Mouse (Mus musculus): ENCODE results near the gene Rab3gap2. TPM values are rescaled to one million over a fixed set of nuclear protein-coding genes. Genes with fewer than 3 reads are reported as not detected.
"Not testable (repeated sequence)": the region's sequence is repeated elsewhere in the genome, so short reads cannot be mapped to it uniquely, and the experiment has no call there.

The Rab3gap2 gene
- total RNA-seq, 2 experiments from 2014 or later: 31.9 to 36.3 TPM

GRCm38 (mm10) chr1:185282846-185283245 lies 78.9 kb downstream of the Rab3gap2 start:
- no peak for DNase-seq

GRCm38 (mm10) chr1:185283247-185283646 lies 79.3 kb downstream of the Rab3gap2 start:
- DNase-seq: no peak

- DNase-seq: peak; percentile 90
These were observed 80.8 kb downstream of the Rab3gap2 start for GRCm38 (mm10) chr1:185284740-185285139.

- peak; percentile 83 for DNase-seq
These were observed 81.3 kb downstream of the Rab3gap2 start for GRCm38 (mm10) chr1:185285171-185285570.

GRCm38 (mm10) chr1:185287066-185287465 lies 83.1 kb downstream of the Rab3gap2 start:
- DNase-seq: no peak

- DNase-seq: peak; percentile 49
These were observed 85.3 kb downstream of the Rab3gap2 start for GRCm38 (mm10) chr1:185289231-185289630.

- no peak for DNase-seq
These were observed 87.4 kb downstream of the Rab3gap2 start for GRCm38 (mm10) chr1:185291336-185291735.

- no peak for DNase-seq
These were observed 88.9 kb downstream of the Rab3gap2 start for GRCm38 (mm10) chr1:185292646-185293360.

GRCm38 (mm10) chr1:185296850-185297249 lies 92.9 kb downstream of the Rab3gap2 start:
- no peak for DNase-seq

GRCm38 (mm10) chr1:185298496-185298895 lies 94.6 kb downstream of the Rab3gap2 start:
- peak; percentile 64 for DNase-seq

GRCm38 (mm10) chr1:185302816-185303215 lies 98.9 kb downstream of the Rab3gap2 start:
- no peak for DNase-seq

GRCm38 (mm10) chr1:185306836-185307235 lies 102.9 kb downstream of the Rab3gap2 start:
- DNase-seq: no peak

- DNase-seq: no peak
These were observed 103.7 kb downstream of the Rab3gap2 start for GRCm38 (mm10) chr1:185307645-185308044.

- no peak for DNase-seq
These were observed 104.4 kb downstream of the Rab3gap2 start for GRCm38 (mm10) chr1:185308334-185308733.

GRCm38 (mm10) chr1:185308908-185309307 lies 105.0 kb downstream of the Rab3gap2 start:
- peak; percentile 75 for DNase-seq

GRCm38 (mm10) chr1:185311949-185312348 lies 108.0 kb downstream of the Rab3gap2 start:
- no peak for DNase-seq

GRCm38 (mm10) chr1:185314546-185314945 lies 110.6 kb downstream of the Rab3gap2 start:
- DNase-seq: no peak

GRCm38 (mm10) chr1:185315846-185316568 lies 112.1 kb downstream of the Rab3gap2 start:
- DNase-seq: no peak

GRCm38 (mm10) chr1:185327754-185328345 lies 123.9 kb downstream of the Rab3gap2 start:
- not testable (repeated sequence) for DNase-seq

- peak; percentile 96 for DNase-seq
These were observed 125.0 kb downstream of the Rab3gap2 start, which contains the start of gene Iars2 for GRCm38 (mm10) chr1:185328721-185329610. Iars2 (minus strand) TSS chr1:185329396.

- no peak for DNase-seq
These were observed 125.9 kb downstream of the Rab3gap2 start for GRCm38 (mm10) chr1:185329851-185330250.

GRCm38 (mm10) chr1:185331364-185331763 lies 127.4 kb downstream of the Rab3gap2 start:
- DNase-seq: no peak
